Mouse (Mus musculus) Patski (cell line): Measurements from ENCODE around the gene Fbxw13. TPM values are rescaled to one million over a fixed set of nuclear protein-coding genes. Genes with fewer than 3 reads are reported as not detected.
"Not testable (repeated sequence)": the region's sequence is repeated elsewhere in the genome, so short reads cannot be mapped to it uniquely, and the experiment has no call there.

Experiments
- ATAC-seq: fragments of 100-300 bp; one replicate; pipeline ENCODE4 v1.8.0; 2021
- CTCF ChIA-PET: fragments of 350-600 bp; sonication (Branson Sonifier 250); formaldehyde crosslinking; loops from one replicate; lab custom pipeline; 2022; ENCODE audit warnings: inconsistent platforms; lab: Charles Lee
- POLR2A ChIA-PET: fragments of 350-600 bp; sonication (Branson Sonifier 250); formaldehyde crosslinking; loops from one replicate; lab custom pipeline; 2022; ENCODE audit warnings: antibody characterized with exemption, inconsistent platforms; lab: Charles Lee
- DNase-seq: peaks from one replicate; pipeline ENCODE4 v3.0.0-alpha.2; 2011; ENCODE audit warnings: low read depth, low spot score
- H3K27me3 ChIP-seq: fragments of 371-371 bp; one replicate; pipeline ENCODE4 v1.5.1; 2021
- CTCF ChIP-seq: fragments of 100-300 bp; IDR thresholded peaks from one replicate; pipeline ENCODE4 v1.5.1; 2021
- in situ Hi-C: fragments of 300-500 bp; cut with MboI; formaldehyde crosslinking; loops from 3 replicates; pipeline ENCODE4 v1.11.1; 2018; ENCODE audit warnings: low pct_unique_long_range_greater_than_20kb, mixed read lengths
- polyA plus RNA-seq: library from polyadenylated mRNA; unstranded; gene quantifications from one replicate; pipeline ENCODE4 v1.2.3, GENCODE M21; 2021

Fbxw13 gene
- not detected for polyA plus RNA-seq

DNA sequence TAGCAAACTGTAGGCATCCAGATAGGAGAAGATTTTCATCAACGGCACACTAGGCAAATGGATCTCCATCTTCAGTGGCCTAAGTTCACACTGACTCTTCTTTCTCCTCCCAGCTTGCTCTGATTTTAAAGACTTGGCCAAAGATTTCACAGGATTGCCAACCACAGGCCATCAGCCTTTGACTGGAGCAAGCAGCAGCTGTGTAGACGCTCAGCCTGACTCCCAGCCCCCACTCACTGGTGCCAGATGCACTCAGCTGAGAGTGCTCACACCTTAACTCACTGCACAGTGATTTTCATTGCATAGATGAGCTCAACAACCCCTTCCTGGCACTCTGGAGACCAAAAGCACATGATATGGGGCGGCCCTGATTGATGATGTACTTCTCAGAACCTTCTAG, at the start of gene Fbxw13:
TSS of gene Fbxw13 (minus strand) at position 101 of the 400 bp plus-strand sequence.
- H3K27me3 ChIP-seq, CTCF ChIA-PET, DNase-seq, in situ Hi-C loops, POLR2A ChIA-PET, ATAC-seq: not testable (repeated sequence)

- no peak for TF ChIP-seq CTCF
- POLR2A ChIA-PET, result no interaction called here
- ATAC-seq (no peak), DNase-seq (no peak)
- in situ Hi-C loops, result no loop called here
- CTCF ChIA-PET, result no interaction called here
- peaks cover 10% of the 10 kb centered on the region for H3K27me3 ChIP-seq
These were observed 38.9 kb upstream of the Fbxw13 start, which contains the start of gene Fbxw20 for GRCm38 (mm10) chr9:109234654-109235053. TSS of gene Fbxw20 (minus strand) at chr9:109234754.

DNA sequence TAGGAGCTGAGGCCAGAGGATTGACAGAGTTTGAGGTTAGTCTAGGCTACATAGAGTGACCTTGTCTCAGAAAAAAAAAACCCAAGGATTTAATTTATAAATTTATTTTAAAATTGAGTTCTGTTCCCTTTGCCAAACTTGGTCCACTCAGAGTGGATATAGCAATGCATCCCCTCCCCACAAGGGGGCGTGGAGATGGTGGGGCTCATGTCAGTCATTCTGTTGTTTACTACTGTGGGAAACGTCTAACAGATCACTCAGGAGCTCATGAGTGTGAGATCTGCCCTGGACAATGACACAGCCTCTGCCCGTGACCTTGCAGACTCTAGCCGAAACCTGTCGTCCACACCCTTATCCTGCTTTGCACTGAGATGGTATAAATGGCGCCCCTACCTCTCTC, 22.7 kb upstream of the Fbxw13 start:
- POLR2A ChIA-PET, result no interaction called here
- TF ChIP-seq CTCF, result peak; percentile 15
- H3K27me3 ChIP-seq, result peaks cover 5% of the 10 kb centered on the region
- in situ Hi-C loops, result no loop called here
- ATAC-seq, result no peak
- CTCF ChIA-PET, result no interaction called here
- DNase-seq, result no peak

DNA sequence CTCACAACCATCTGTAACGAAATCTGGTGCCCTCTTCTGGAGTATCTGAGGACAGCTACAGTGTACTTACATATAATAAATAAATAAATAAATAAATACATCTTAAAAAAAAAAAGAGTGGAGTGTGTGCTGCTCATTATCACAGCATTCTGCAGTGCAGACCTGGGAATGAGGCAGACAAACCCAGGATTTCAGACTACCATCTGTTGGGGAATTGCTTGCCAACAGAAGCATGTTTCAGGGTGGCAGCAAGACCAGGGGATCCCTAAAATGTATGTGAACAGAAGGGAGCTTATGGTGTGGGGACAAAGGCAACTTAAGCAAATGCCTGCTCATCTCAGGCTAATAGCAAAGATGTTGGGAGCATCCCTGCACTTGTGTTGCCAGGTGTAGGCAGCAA, 5.6 kb upstream of the Fbxw13 start:
- POLR2A ChIA-PET, in situ Hi-C loops, DNase-seq, CTCF ChIA-PET, ATAC-seq, H3K27me3 ChIP-seq: not testable (repeated sequence)

GRCm38 (mm10) chr9:109200349-109200748, 4.6 kb upstream of the Fbxw13 start:
- DNase-seq, result no peak
- TF ChIP-seq CTCF, result no peak
- in situ Hi-C loops, result no loop called here
- H3K27me3 ChIP-seq, result no peaks in the 10 kb centered on the region
- no peak for ATAC-seq
- CTCF ChIA-PET, result no interaction called here
- POLR2A ChIA-PET, result no interaction called here

DNA sequence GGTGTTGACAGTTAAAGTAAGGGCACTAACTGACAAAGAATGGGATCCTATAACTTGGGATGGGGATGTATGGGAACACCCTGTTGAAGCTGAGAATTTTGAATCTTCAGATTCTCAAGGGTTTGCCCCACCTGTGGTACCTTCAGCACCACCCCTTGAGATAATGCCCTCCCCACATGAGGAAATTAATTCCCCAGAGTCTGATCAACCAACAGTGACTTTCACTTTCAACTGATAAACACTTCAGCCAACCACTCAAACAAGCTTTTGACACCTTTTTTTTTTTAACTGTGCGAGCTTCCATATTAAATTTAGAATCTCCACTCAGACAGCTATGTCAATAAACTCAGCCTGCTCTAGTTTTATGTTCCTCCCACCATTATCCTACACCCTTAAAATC, 3.6 kb upstream of the Fbxw13 start:
- ChIA-PET CTCF (no interaction called here), POLR2A (no interaction called here)
- ATAC-seq (no peak), DNase-seq (no peak)
- no peak for TF ChIP-seq CTCF
- no peaks in the 10 kb centered on the region for H3K27me3 ChIP-seq
- in situ Hi-C loops, result no loop called here

- no peak for TF ChIP-seq CTCF
- CTCF ChIA-PET, result no interaction called here
- POLR2A ChIA-PET, result no interaction called here
- ATAC-seq (no peak), DNase-seq (no peak)
- in situ Hi-C loops, result no loop called here
- peaks cover 22% of the 10 kb centered on the region for H3K27me3 ChIP-seq
These were observed 18.6 kb downstream of the Fbxw13 start for GRCm38 (mm10) chr9:109177208-109177607.

- peaks cover 22% of the 10 kb centered on the region for H3K27me3 ChIP-seq
- ChIA-PET CTCF (no interaction called here), POLR2A (no interaction called here)
- ATAC-seq (no peak), DNase-seq (no peak)
- in situ Hi-C loops, result no loop called here
- no peak for TF ChIP-seq CTCF
These were observed 19.5 kb downstream of the Fbxw13 start for GRCm38 (mm10) chr9:109176301-109176700.

DNA sequence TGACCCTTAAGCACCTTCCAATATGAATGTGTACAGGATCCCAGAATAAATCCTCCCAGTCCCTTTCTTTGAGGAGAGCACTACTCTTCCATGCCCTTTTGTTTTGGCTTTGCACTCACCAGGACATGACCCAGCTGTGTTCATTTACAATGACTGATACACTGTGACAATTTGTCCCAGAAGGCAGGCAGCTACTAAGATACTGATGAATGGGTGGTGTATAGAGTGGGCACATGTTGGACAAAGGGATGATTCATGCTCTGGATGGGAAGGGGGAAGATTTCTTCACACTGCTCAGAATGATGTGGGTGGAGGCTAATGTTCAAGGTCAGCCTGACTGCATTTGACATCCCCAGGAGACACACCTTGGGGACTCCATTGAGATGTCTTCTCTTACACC, 28.5 kb downstream of the Fbxw13 start:
- no peak for ATAC-seq
- DNase-seq, result no peak
- ChIA-PET CTCF (no interaction called here), POLR2A (no interaction called here)
- TF ChIP-seq CTCF, result no peak
- in situ Hi-C loops, result no loop called here
- no peaks in the 10 kb centered on the region for H3K27me3 ChIP-seq

- DNase-seq (no peak), ATAC-seq (no peak)
- in situ Hi-C loops, result no loop called here
- ChIA-PET CTCF (no interaction called here), POLR2A (no interaction called here)
- no peak for TF ChIP-seq CTCF
- peaks cover 9% of the 10 kb centered on the region for H3K27me3 ChIP-seq
These were observed 33.8 kb downstream of the Fbxw13 start, which contains the start of gene Fbxw21 for GRCm38 (mm10) chr9:109161941-109162340. TSS of gene Fbxw21 (minus strand) at chr9:109162041.

- in situ Hi-C loops, POLR2A ChIA-PET, ATAC-seq, DNase-seq, CTCF ChIA-PET: not testable (repeated sequence)
- peaks cover 23% of the 10 kb centered on the region for H3K27me3 ChIP-seq
These were observed 55.4 kb downstream of the Fbxw13 start for GRCm38 (mm10) chr9:109140414-109140813.

DNA sequence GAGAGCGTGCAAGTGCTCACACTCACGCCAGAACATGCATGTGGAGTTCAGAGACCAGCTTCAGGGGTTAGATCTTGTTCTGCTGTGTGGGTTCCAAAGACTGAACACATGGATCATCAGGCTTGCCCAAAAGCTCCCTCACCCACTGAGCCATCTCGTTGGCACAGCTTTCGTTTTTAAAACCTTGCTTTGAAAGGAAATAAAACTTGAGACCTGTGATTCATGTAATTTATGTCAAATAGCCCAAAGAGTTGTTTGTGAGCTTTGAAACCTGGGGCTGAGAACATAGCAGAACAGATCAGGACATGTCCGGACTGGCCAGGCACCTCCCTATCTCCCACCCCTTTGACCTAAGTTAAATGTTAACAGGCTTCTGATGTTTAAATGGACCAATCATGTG, 65.7 kb downstream of the Fbxw13 start:
- DNase-seq (peak; percentile 12), ATAC-seq (no peak)
- POLR2A ChIA-PET, result no interaction called here
- peaks cover 14% of the 10 kb centered on the region for H3K27me3 ChIP-seq
- TF ChIP-seq CTCF, result no peak
- CTCF ChIA-PET, result no interaction called here
- in situ Hi-C loops, result no loop called here

Other genes with a start within 250 kb of the Fbxw13 start
- 9.1 TPM for gene Col7a1, start 242.4 kb downstream of the Fbxw13 start, polyA plus RNA-seq
- 0.18 TPM for gene Ucn2, start 210.0 kb downstream of the Fbxw13 start, polyA plus RNA-seq
- 7.2 TPM for gene Pfkfb4, start 204.2 kb downstream of the Fbxw13 start, polyA plus RNA-seq
- gene Shisa5, start 157.4 kb downstream of the Fbxw13 start, polyA plus RNA-seq, result 86.9 TPM
- 18.1 TPM for gene Trex1, start 136.2 kb downstream of the Fbxw13 start, polyA plus RNA-seq
- 10.3 TPM for gene Atrip, start 121.9 kb downstream of the Fbxw13 start, polyA plus RNA-seq
- 8.4 TPM for gene Ccdc51, start 113.5 kb downstream of the Fbxw13 start, polyA plus RNA-seq
- 188 TPM for gene Tma7, start 113.4 kb downstream of the Fbxw13 start, polyA plus RNA-seq
- gene Plxnb1, start 100.6 kb downstream of the Fbxw13 start, polyA plus RNA-seq, result 0.40 TPM
- gene Fbxw21, start 33.9 kb downstream of the Fbxw13 start, polyA plus RNA-seq, result not detected
- not detected for gene Fbxw20, start 38.8 kb upstream of the Fbxw13 start, polyA plus RNA-seq
- gene Fbxw14, start 91.7 kb upstream of the Fbxw13 start, polyA plus RNA-seq, result not detected
- not detected for gene Fbxw28, start 143.7 kb upstream of the Fbxw13 start, polyA plus RNA-seq
- gene Fbxw22, start 208.3 kb upstream of the Fbxw13 start, polyA plus RNA-seq, result not detected